Mouse (Mus musculus) CH12.LX (cell line): ENCODE measurements around the gene Tom1. TPM values are rescaled to one million over a fixed set of nuclear protein-coding genes. Genes with fewer than 3 reads are reported as not detected.
A peak's percentile ranks its signal among the peaks of the same experiment; 100 is the strongest.

ENCODE experiments used
- DNase-seq: peaks from one replicate; pipeline ENCODE4 v3.0.0-alpha.2; 2013; ENCODE audit errors: extremely low read depth
- H3K27ac ChIP-seq: 2 replicates; pipeline ENCODE4 v1.5.1; 2012; ENCODE audit warnings: low read depth, mild to moderate bottlenecking, control low read depth, moderate library complexity; ENCODE audit not compliant: insufficient read depth
- H3K27me3 ChIP-seq: replicated peaks from 2 replicates; pipeline ENCODE3; 2012; ENCODE audit warnings: inconsistent platforms
- H3K36me3 ChIP-seq, 2 experiments: replicated peaks in 1 of 2; 2 replicates each; pipeline versions ENCODE3 to v1.6.1; 2012; ENCODE audit warnings: inconsistent platforms in 1 of 2, low read length in 1 of 2, mild to moderate bottlenecking in 1 of 2, mixed read lengths in 1 of 2, moderate library complexity in 1 of 2; ENCODE audit not compliant: control insufficient read depth in 1 of 2, insufficient read depth in 1 of 2
- H3K4me1 ChIP-seq, 2 experiments: 2 replicates each; pipeline ENCODE4 v1.6.1; 2012; ENCODE audit warnings: inconsistent platforms in 1 of 2, moderate library complexity in 1 of 2; ENCODE audit not compliant: insufficient read depth in 2 of 2, control insufficient read depth in 1 of 2
- H3K4me2 ChIP-seq: 2 replicates; pipeline ENCODE4 v1.6.1; 2012; ENCODE audit warnings: low read depth, mild to moderate bottlenecking, control low read depth; ENCODE audit not compliant: poor library complexity, insufficient read depth, severe bottlenecking
- H3K4me3 ChIP-seq, 3 experiments: fragments of 150-350 bp in 1 of 3; sonication (generic) in 1 of 3; replicated peaks in 1 of 3; 2 replicates each; pipeline versions ENCODE3 to v1.5.1; 2011 to 2012; ENCODE audit warnings: low read depth in 2 of 3, low read length in 2 of 3, mild to moderate bottlenecking in 2 of 3, moderate library complexity in 2 of 3, control low read depth in 1 of 3, improper control_type of control experiment in 1 of 3, inconsistent platforms in 1 of 3, mixed read lengths in 1 of 3; ENCODE audit not compliant: poor library complexity in 1 of 3
- H3K79me2 ChIP-seq: replicated peaks from 2 replicates; pipeline ENCODE4 v1.6.1; 2012; ENCODE audit warnings: mild to moderate bottlenecking, moderate library complexity; ENCODE audit not compliant: control insufficient read depth, poor library complexity, insufficient read depth, severe bottlenecking; ENCODE audit errors: extremely low read depth
- H3K9ac ChIP-seq: 2 replicates; pipeline ENCODE4 v1.6.1; 2012; ENCODE audit warnings: low read depth, mild to moderate bottlenecking, control low read depth, moderate library complexity; ENCODE audit not compliant: insufficient read depth
- H3K9me3 ChIP-seq: replicated peaks from 2 replicates; pipeline ENCODE3; 2012; ENCODE audit warnings: low read length, inconsistent platforms, mixed read lengths
- BHLHE40 ChIP-seq: IDR thresholded peaks from 2 replicates; pipeline ENCODE4 v1.6.1; 2011; ENCODE audit warnings: mild to moderate bottlenecking, low read depth, low read length, improper control_type of control experiment
- CHD1 ChIP-seq: IDR thresholded peaks from 2 replicates; pipeline ENCODE4 v1.6.1; 2012; ENCODE audit warnings: low read depth, low read length, improper control_type of control experiment, inconsistent platforms
- CHD2 ChIP-seq: IDR thresholded peaks from 2 replicates; pipeline ENCODE4 v1.6.1; 2011; ENCODE audit warnings: low read length, improper control_type of control experiment
- CTCF ChIP-seq, 2 experiments: IDR thresholded peaks in 1 of 2; conservative IDR thresholded peaks in 1 of 2; 2 replicates each; pipeline ENCODE4 v1.5.1; 2011 to 2012; ENCODE audit warnings: low read depth in 2 of 2, low read length in 2 of 2, improper control_type of control experiment in 1 of 2, inconsistent platforms in 1 of 2, mild to moderate bottlenecking in 1 of 2, moderate library complexity in 1 of 2
- ELF1 ChIP-seq: IDR thresholded peaks from 2 replicates; pipeline ENCODE4 v1.6.1; 2014; ENCODE audit warnings: low read depth, mild to moderate bottlenecking, inconsistent platforms, low read length, improper control_type of control experiment
- EP300 ChIP-seq: IDR thresholded peaks from 2 replicates; pipeline ENCODE4 v1.6.1; 2011; ENCODE audit warnings: low read length, improper control_type of control experiment
- ETS1 ChIP-seq: conservative IDR thresholded peaks from 2 replicates; pipeline ENCODE4 v1.6.1; 2012; ENCODE audit warnings: low read depth, mild to moderate bottlenecking, inconsistent platforms, low read length, improper control_type of control experiment, moderate library complexity
- GABPA ChIP-seq: IDR thresholded peaks from 2 replicates; pipeline ENCODE4 v1.6.1; 2012; ENCODE audit warnings: low read depth, low read length, improper control_type of control experiment, inconsistent platforms; ENCODE audit not compliant: insufficient replicate concordance
- HCFC1 ChIP-seq: IDR thresholded peaks from 2 replicates; pipeline ENCODE4 v1.6.1; 2012; ENCODE audit warnings: low read depth, mild to moderate bottlenecking, inconsistent platforms, low read length, improper control_type of control experiment
- JUND ChIP-seq: conservative IDR thresholded peaks from 2 replicates; pipeline ENCODE4 v1.6.1; 2011; ENCODE audit warnings: low read depth, low read length, improper control_type of control experiment
- MAFK ChIP-seq: IDR thresholded peaks from 2 replicates; pipeline ENCODE4 v1.6.1; 2011; ENCODE audit warnings: low read length, improper control_type of control experiment; ENCODE audit not compliant: insufficient replicate concordance
- MAX ChIP-seq: IDR thresholded peaks from 2 replicates; pipeline ENCODE4 v1.6.1; 2011; ENCODE audit warnings: low read length, improper control_type of control experiment
- MAZ ChIP-seq: IDR thresholded peaks from 2 replicates; pipeline ENCODE4 v1.6.1; 2012; ENCODE audit warnings: low read depth, mild to moderate bottlenecking, inconsistent platforms, low read length, improper control_type of control experiment, moderate library complexity
- MXI1 ChIP-seq: IDR thresholded peaks from 2 replicates; pipeline ENCODE4 v1.6.1; 2011; ENCODE audit warnings: mild to moderate bottlenecking, low read depth, low read length, improper control_type of control experiment
- NRF1 ChIP-seq: IDR thresholded peaks from 2 replicates; pipeline ENCODE4 v1.6.1; 2014; ENCODE audit warnings: low read depth, mild to moderate bottlenecking, inconsistent platforms, low read length, improper control_type of control experiment, moderate library complexity
- PAX5 ChIP-seq: IDR thresholded peaks from 2 replicates; pipeline ENCODE4 v1.6.1; 2012; ENCODE audit warnings: low read length, inconsistent platforms, mixed read lengths
- POLR2A ChIP-seq: IDR thresholded peaks from 2 replicates; pipeline ENCODE4 v1.6.1; 2011; ENCODE audit warnings: low read depth, mild to moderate bottlenecking, improper control_type of control experiment, low read length
- RAD21 ChIP-seq: IDR thresholded peaks from 2 replicates; pipeline ENCODE4 v1.6.1; 2011; ENCODE audit warnings: low read depth, mild to moderate bottlenecking, low read length, improper control_type of control experiment, moderate library complexity
- TCF12 ChIP-seq: IDR thresholded peaks from 2 replicates; pipeline ENCODE4 v1.6.1; 2014; ENCODE audit warnings: low read depth, mild to moderate bottlenecking, inconsistent platforms, low read length, improper control_type of control experiment
- UBTF ChIP-seq: IDR thresholded peaks from 2 replicates; pipeline ENCODE4 v1.6.1; 2012; ENCODE audit warnings: low read depth, mild to moderate bottlenecking, inconsistent platforms, low read length, improper control_type of control experiment, moderate library complexity
- USF1 ChIP-seq: IDR thresholded peaks from 2 replicates; pipeline ENCODE4 v1.6.1; 2014; ENCODE audit warnings: low read depth, mild to moderate bottlenecking, inconsistent platforms, low read length, improper control_type of control experiment
- ZKSCAN1 ChIP-seq: IDR thresholded peaks from 2 replicates; pipeline ENCODE4 v1.6.1; 2012; ENCODE audit warnings: low read depth, inconsistent platforms, low read length, improper control_type of control experiment, borderline replicate concordance
- ZMIZ1 ChIP-seq: IDR thresholded peaks from 2 replicates; pipeline ENCODE4 v1.6.1; 2012; ENCODE audit warnings: low read depth, mild to moderate bottlenecking, inconsistent platforms, low read length, improper control_type of control experiment
- dilution Hi-C: fragments of 300-500 bp; cut with MboI; formaldehyde crosslinking; loops from 2 replicates; pipeline ENCODE4 v1.14.3; 2020; ENCODE audit warnings: low sequenced_read_pairs; ENCODE audit not compliant: extremely low pct_unique_long_range_greater_than_20kb, extremely low pct_ligation_motif_present
- in situ Hi-C: fragments of 300-500 bp; cut with MboI; formaldehyde crosslinking; loops from 3 replicates; pipeline ENCODE4 v1.14.3; 2019; ENCODE audit warnings: low sequenced_read_pairs, low pct_ligation_motif_present, low pct_unique_long_range_greater_than_20kb, mixed read lengths
- polyA plus RNA-seq: library from polyadenylated mRNA; unstranded; fragments of >175 nt; gene quantifications from 2 replicates; pipeline ENCODE4 v1.2.1, GENCODE M21; 2012; ENCODE audit warnings: low read depth; ENCODE audit not compliant: insufficient read length
- total RNA-seq, 2 experiments: library from RNA; depleted of rRNA; stranded (reverse); fragments of 300-350 nt in 1 of 2; fragments of >200 nt in 1 of 2; gene quantifications; 2 replicates each; pipeline ENCODE4 v1.2.3; 2012 to 2014

The Tom1 gene
- total and polyA plus RNA-seq, 3 experiments = 13.4 to 25.3 (median 18.4) TPM

- TF ChIP-seq JUND (no peak), CHD2 (no peak), BHLHE40 (no peak), CHD1 (no peak), MXI1 (no peak), MAX (no peak), POLR2A (no peak), ZKSCAN1 (no peak)
- Histone ChIP-seq H3K9me3 (no peaks in the 10 kb centered on the region), H3K27me3 (no peaks in the 10 kb centered on the region), H3K4me1 (peaks cover 0 to 41% of the 10 kb centered on the region in 2 experiments; a peak in 2 of 4 replicates), H3K36me3 (peaks cover 27 to 54% of the 10 kb centered on the region in 2 experiments), H3K4me3 (peak overlapping the region in 1 of 3 experiments; percentile 72), H3K9ac (no peak overlapping the region), H3K4me2 (peak overlapping the region; percentile 18; the same call in 1 of the 2 replicates), H3K79me2 (no peaks in the 10 kb centered on the region), H3K27ac (no peak overlapping the region)
- dilution Hi-C loops = no loop called here
- no peak for DNase-seq
- in situ Hi-C loops = no loop called here
These were observed 544 bp upstream of the Tom1 start for GRCm38 (mm10) chr8:75032961-75033360.

- Histone ChIP-seq H3K4me3 (peak overlapping the region; percentile 72 to 73 (median 72)), H3K36me3 (peaks cover 16 to 41% of the 10 kb centered on the region in 2 experiments), H3K27ac (no peak overlapping the region), H3K9me3 (no peaks in the 10 kb centered on the region), H3K9ac (peak overlapping the region; percentile 46), H3K79me2 (no peaks in the 10 kb centered on the region), H3K4me2 (peak overlapping the region; percentile 60), H3K4me1 (peaks cover 5 to 46% of the 10 kb centered on the region in 2 experiments), H3K27me3 (no peaks in the 10 kb centered on the region)
- TF ChIP-seq ZMIZ1 = no peak
- no peak for TF ChIP-seq GABPA
- no peak for TF ChIP-seq JUND
- TF ChIP-seq UBTF = no peak
- no peak for TF ChIP-seq RAD21
- TF ChIP-seq BHLHE40 = no peak
- TF ChIP-seq CHD1 = no peak
- TF ChIP-seq POLR2A = no peak
- TF ChIP-seq PAX5 = no peak
- TF ChIP-seq ETS1 = no peak
- no peak for TF ChIP-seq EP300
- no peak for TF ChIP-seq MAFK
- TF ChIP-seq ZKSCAN1 = no peak
- TF ChIP-seq USF1 = no peak
- TF ChIP-seq ELF1 = no peak
- no peak; the same call in 1 of the 2 replicates for TF ChIP-seq MXI1
- TF ChIP-seq MAZ = no peak
- 0 out of 4 replicates have a peak, but pooled peaks of 1 of the 2 experiments have one; percentile 2 for TF ChIP-seq CTCF (conservative IDR thresholded peaks at IDR 0.05 in 1 of 2, IDR thresholded peaks at IDR 0.05 in 1 of 2; ENCODE audit: low read depth in 2 of 2, low read length in 2 of 2)
- TF ChIP-seq TCF12 = 0 out of 2 replicates have a peak, but pooled peaks have one; percentile 13
- 0 out of 2 replicates have a peak, but pooled peaks have one; percentile 44 for TF ChIP-seq MAX
- TF ChIP-seq NRF1 = no peak
- no peak for TF ChIP-seq HCFC1
- no peak for DNase-seq
- in situ Hi-C loops = no loop called here
- dilution Hi-C loops = no loop called here
These were observed 780 bp downstream of the Tom1 start for GRCm38 (mm10) chr8:75034285-75034684.
